Mouse (Mus musculus): ENCODE data around the gene Jpt1. TPM values are rescaled to one million over a fixed set of nuclear protein-coding genes. Genes with fewer than 3 reads are reported as not detected.

Jpt1 gene
- polyA plus RNA-seq, 1 experiment from 2014 or later: 371 TPM

DNA sequence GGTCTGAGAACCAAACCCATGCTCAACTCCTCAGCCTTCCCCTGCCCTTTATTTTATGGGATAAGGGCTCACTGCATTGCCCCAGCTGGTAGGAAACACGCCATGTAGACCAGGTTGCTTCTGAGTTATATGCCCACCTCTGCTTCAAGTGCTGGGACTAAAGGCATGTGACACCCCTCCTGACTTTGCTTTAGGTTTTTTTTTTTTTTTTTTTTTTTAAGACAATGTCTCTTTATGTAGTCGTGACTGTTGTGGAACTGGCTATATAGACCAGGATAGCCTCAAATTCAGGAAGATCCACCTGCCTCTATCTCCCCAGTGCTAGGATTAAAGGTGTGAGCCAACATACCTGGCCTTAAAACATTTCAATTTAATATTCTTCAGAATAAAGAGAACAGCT lies 8.5 kb upstream of the Jpt1 start:
- Histone ChIP-seq H3K27me3 (ENCODE audit: control insufficient read depth, insufficient read depth, low read length) (no peaks in the 10 kb centered on the region), H3K4me3 (ENCODE audit: low read depth, low read length) (no peak overlapping the region), H3K27ac (replicated peaks) (no peak overlapping the region), H3K9me3 (ENCODE audit: control insufficient read depth, low read length) (no peaks in the 10 kb centered on the region), H3K36me3 (ENCODE audit: control insufficient read depth, insufficient read depth, low read length) (peaks cover 15% of the 10 kb centered on the region), H3K4me2 (replicated peaks; ENCODE audit: low read depth) (no peak overlapping the region), H3K4me1 (replicated peaks; ENCODE audit: control insufficient read depth, insufficient read depth) (no peaks in the 10 kb centered on the region), H3K9ac (ENCODE audit: low read length) (no peak overlapping the region)
- no peak for TF ChIP-seq EP300 (optimal IDR thresholded peaks at IDR 0.05)
- WGBS: 78% methylated on average over 2 of the region's 2 CpGs
- ATAC-seq (ENCODE audit: low FRiP score, low TSS enrichment): no peak
- DNase-seq (ENCODE audit: low spot score): no peak

DNA sequence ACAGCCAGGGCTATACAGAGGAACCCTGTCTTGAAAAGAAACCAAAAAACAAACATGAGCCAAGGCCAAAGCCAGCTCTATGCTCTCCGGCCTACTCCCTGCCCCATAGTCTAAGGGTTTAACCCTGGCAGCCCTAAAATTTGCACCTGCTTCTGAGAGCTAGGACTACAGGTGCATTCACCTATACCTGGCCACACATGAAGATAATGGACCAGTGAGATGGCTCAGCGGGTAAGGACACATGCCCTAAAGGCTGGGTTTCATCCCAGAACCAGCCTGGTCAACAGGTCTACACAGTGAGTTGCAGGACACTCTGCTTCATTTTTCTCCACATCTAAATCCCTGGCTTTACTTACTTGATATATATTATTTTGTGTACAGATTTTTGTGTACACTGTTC lies 8.1 kb upstream of the Jpt1 start:
- H3K4me2 ChIP-seq (replicated peaks; ENCODE audit: low read depth): no peak overlapping the region
- peaks cover 13% of the 10 kb centered on the region for H3K36me3 ChIP-seq (ENCODE audit: control insufficient read depth, insufficient read depth, low read length)
- no peaks in the 10 kb centered on the region for H3K27me3 ChIP-seq (ENCODE audit: control insufficient read depth, insufficient read depth, low read length)
- TF ChIP-seq CTCF (IDR thresholded peaks at IDR 0.05; ENCODE audit: low read depth): no peak
- no peak for TF ChIP-seq EP300 (optimal IDR thresholded peaks at IDR 0.05)
- H3K4me1 ChIP-seq (replicated peaks; ENCODE audit: control insufficient read depth, insufficient read depth): no peaks in the 10 kb centered on the region
- no peak overlapping the region for H3K27ac ChIP-seq (replicated peaks)
- 86% methylated on average over 2 of the region's 2 CpGs for WGBS
- ATAC-seq (ENCODE audit: low FRiP score, low TSS enrichment) (no peak), DNase-seq (ENCODE audit: low spot score) (no peak)
- no peaks in the 10 kb centered on the region for H3K9me3 ChIP-seq (ENCODE audit: control insufficient read depth, low read length)
- no peak overlapping the region for H3K9ac ChIP-seq (ENCODE audit: low read length)
- no peak overlapping the region for H3K4me3 ChIP-seq (ENCODE audit: low read depth, low read length)

DNA sequence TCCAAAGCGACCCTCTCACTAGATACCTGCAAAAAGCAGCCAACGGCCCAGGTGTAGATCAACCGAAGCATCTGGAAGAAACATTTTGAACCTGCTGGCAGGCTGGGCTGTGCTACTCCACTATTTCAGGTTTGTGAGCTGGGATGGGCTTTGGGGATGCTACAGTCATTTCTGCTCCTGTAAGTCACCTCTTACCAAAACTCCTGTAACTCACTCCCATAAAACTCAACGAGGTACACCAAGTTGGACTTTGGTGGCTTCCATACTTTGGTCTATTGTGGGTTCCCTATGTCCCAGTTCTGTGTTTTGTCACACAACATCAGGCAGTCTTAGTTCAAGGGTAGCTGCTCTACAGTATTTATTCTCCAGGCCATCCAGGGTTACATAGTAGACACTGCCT lies 6.9 kb upstream of the Jpt1 start:
- H3K4me3 ChIP-seq (ENCODE audit: low read depth, low read length): no peak overlapping the region
- H3K4me2 ChIP-seq (replicated peaks; ENCODE audit: low read depth): no peak overlapping the region
- no peak overlapping the region for H3K27ac ChIP-seq (replicated peaks)
- no peaks in the 10 kb centered on the region for H3K27me3 ChIP-seq (ENCODE audit: control insufficient read depth, insufficient read depth, low read length)
- no peaks in the 10 kb centered on the region for H3K9me3 ChIP-seq (ENCODE audit: control insufficient read depth, low read length)
- no peak for DNase-seq (ENCODE audit: low spot score)
- no peak overlapping the region for H3K9ac ChIP-seq (ENCODE audit: low read length)
- WGBS: 81% methylated on average over 4 of the region's 4 CpGs
- TF ChIP-seq EP300 (optimal IDR thresholded peaks at IDR 0.05) (no peak), CTCF (IDR thresholded peaks at IDR 0.05; ENCODE audit: low read depth) (no peak)
- no peak for ATAC-seq (ENCODE audit: low FRiP score, low TSS enrichment)
- peaks cover 8% of the 10 kb centered on the region for H3K36me3 ChIP-seq (ENCODE audit: control insufficient read depth, insufficient read depth, low read length)
- H3K4me1 ChIP-seq (replicated peaks; ENCODE audit: control insufficient read depth, insufficient read depth): no peaks in the 10 kb centered on the region

DNA sequence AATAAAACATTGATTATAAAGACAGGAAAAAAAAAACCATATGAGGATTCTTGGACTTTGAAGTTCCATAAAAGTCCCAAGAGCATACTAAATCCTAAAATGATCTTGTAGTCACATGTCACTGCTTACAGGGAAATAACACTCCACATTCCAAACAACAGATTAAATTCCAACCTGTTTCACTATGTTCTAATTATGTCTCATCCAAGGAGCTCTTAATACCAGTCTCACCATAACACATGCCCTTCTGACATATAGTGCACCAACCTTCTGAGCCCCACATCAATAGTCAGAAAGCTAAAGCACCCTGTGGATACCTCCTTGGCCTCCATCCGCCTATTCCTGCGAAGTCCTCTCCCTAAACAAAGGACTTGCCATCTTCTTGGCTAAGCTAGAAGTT lies 6.0 kb upstream of the Jpt1 start:
- no peak overlapping the region for H3K9ac ChIP-seq (ENCODE audit: low read length)
- WGBS: 83% methylated on average over 2 of the region's 2 CpGs
- TF ChIP-seq CTCF (IDR thresholded peaks at IDR 0.05; ENCODE audit: low read depth): no peak
- TF ChIP-seq EP300 (optimal IDR thresholded peaks at IDR 0.05): no peak
- DNase-seq (ENCODE audit: low spot score) (no peak), ATAC-seq (ENCODE audit: low FRiP score, low TSS enrichment) (no peak)
- no peaks in the 10 kb centered on the region for H3K4me1 ChIP-seq (replicated peaks; ENCODE audit: control insufficient read depth, insufficient read depth)
- H3K27ac ChIP-seq (replicated peaks): no peak overlapping the region
- no peaks in the 10 kb centered on the region for H3K9me3 ChIP-seq (ENCODE audit: control insufficient read depth, low read length)
- H3K4me2 ChIP-seq (replicated peaks; ENCODE audit: low read depth): no peak overlapping the region
- no peak overlapping the region for H3K4me3 ChIP-seq (ENCODE audit: low read depth, low read length)
- H3K36me3 ChIP-seq (ENCODE audit: control insufficient read depth, insufficient read depth, low read length): peaks cover 5% of the 10 kb centered on the region; the same call in 1 of the 2 replicates
- no peaks in the 10 kb centered on the region for H3K27me3 ChIP-seq (ENCODE audit: control insufficient read depth, insufficient read depth, low read length)

DNA sequence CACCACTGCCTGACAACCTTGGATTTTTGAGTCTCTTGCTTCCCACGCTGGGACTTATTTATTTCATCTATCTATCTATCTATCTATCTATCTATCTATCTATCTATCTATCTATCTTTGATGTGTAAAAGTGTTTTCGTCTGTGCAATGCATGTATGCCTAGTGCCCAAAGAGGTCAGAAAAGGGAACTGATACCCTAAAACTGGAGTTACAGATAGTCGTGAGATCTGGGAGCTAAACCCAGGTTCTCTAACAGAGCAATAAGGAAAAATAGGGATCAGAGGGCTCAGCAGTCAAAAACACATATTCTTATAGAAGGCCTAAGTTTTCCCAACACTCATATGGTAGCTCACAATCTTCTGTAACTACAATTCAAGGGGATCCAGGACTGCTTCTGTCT lies 5.4 kb upstream of the Jpt1 start:
- no peak overlapping the region for H3K9ac ChIP-seq (ENCODE audit: low read length)
- ATAC-seq (ENCODE audit: low FRiP score, low TSS enrichment) (no peak), DNase-seq (ENCODE audit: low spot score) (no peak)
- H3K4me3 ChIP-seq (ENCODE audit: low read depth, low read length): no peak overlapping the region
- no peak for TF ChIP-seq EP300 (optimal IDR thresholded peaks at IDR 0.05)
- TF ChIP-seq CTCF (IDR thresholded peaks at IDR 0.05; ENCODE audit: low read depth): no peak
- H3K4me2 ChIP-seq (replicated peaks; ENCODE audit: low read depth): no peak overlapping the region
- peaks cover 5% of the 10 kb centered on the region; the same call in 1 of the 2 replicates for H3K36me3 ChIP-seq (ENCODE audit: control insufficient read depth, insufficient read depth, low read length)
- 75% methylated on average over 3 of the region's 3 CpGs for WGBS
- no peaks in the 10 kb centered on the region for H3K4me1 ChIP-seq (replicated peaks; ENCODE audit: control insufficient read depth, insufficient read depth)
- no peaks in the 10 kb centered on the region for H3K9me3 ChIP-seq (ENCODE audit: control insufficient read depth, low read length)
- H3K27me3 ChIP-seq (ENCODE audit: control insufficient read depth, insufficient read depth, low read length): no peaks in the 10 kb centered on the region
- H3K27ac ChIP-seq (replicated peaks): no peak overlapping the region

DNA sequence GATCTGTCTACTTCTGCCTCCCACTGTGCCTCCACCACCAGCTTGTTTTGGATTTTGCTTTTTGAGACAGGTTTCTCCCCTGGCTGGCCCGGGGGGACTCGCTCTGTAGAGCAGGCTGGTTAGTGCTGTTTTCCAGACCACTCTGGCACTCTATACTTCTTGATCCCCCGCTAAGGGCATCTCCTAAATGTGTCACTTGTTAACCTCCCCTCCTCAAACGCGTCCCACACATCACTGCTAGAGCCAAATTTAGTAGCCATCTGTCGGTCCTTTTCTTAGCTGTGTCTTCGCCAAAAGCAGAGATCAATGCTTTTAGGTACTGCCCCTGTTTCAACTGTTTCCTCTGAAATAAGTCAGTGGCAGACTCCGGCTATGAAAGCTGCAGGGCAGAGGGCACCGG lies 4.5 kb upstream of the Jpt1 start:
- TF ChIP-seq CTCF (IDR thresholded peaks at IDR 0.05; ENCODE audit: low read depth) (no peak), EP300 (optimal IDR thresholded peaks at IDR 0.05) (no peak)
- Histone ChIP-seq H3K9me3 (ENCODE audit: control insufficient read depth, low read length) (no peaks in the 10 kb centered on the region), H3K4me2 (replicated peaks; ENCODE audit: low read depth) (no peak overlapping the region), H3K4me1 (replicated peaks; ENCODE audit: control insufficient read depth, insufficient read depth) (no peaks in the 10 kb centered on the region), H3K27me3 (ENCODE audit: control insufficient read depth, insufficient read depth, low read length) (no peaks in the 10 kb centered on the region), H3K27ac (replicated peaks) (no peak overlapping the region), H3K9ac (ENCODE audit: low read length) (no peak overlapping the region), H3K36me3 (ENCODE audit: control insufficient read depth, insufficient read depth, low read length) (peaks cover 5% of the 10 kb centered on the region; the same call in 1 of the 2 replicates), H3K4me3 (ENCODE audit: low read depth, low read length) (no peak overlapping the region)
- 66% methylated on average over 9 of the region's 9 CpGs for WGBS
- DNase-seq (ENCODE audit: low spot score) (no peak), ATAC-seq (ENCODE audit: low FRiP score, low TSS enrichment) (no peak)

Measured in stomach, postnatal 0 days (tissue).